13 mouse cellular contexts compared by ENCODE assay signal in the genomic region with DNA sequence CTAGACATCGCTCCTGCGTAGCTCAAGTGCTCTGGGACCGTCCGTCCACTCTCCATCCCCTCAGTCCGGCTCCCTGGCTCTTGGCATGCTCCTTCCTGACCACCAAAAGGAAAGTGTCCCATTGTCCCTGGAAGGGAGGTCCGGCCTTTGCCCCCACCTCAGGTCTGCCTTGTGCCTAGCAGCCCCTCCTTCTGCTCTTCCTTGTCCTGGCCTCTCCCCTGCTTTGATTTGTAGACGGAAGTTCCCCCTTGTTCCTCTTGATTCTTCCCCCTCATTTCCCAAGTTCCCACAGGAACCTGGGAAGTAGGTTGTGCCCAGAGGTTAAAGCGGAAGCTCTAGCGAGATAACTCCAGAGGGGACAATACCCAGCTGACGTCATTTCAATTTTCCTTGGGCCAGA.
DNase-seq lines count a peak whose midpoint lies in the region; ATAC-seq and TF ChIP-seq lines count a peak whose summit lies in the region.
"Had no signal": no experiment of that assay in that cellular context is flagged by ENCODE, and none has a peak within 500 bp of the region (broad histone marks: within the 10 kb centered on the region; RNA-seq: fewer than 3 reads in every experiment).

No protein-coding gene starts in this region.

- H3K4me3 ChIP-seq in heart, embryonic 10.5 days: no peak overlapping the region
- no peak overlapping the region for H3K4me3 ChIP-seq in liver, embryonic 14.5 days (ENCODE audit: insufficient read depth in 1 of 2, low read depth in 2 of 2, low read length in 2 of 2)
- no peak overlapping the region for H3K4me3 ChIP-seq in liver, embryonic 11.5 days (ENCODE audit: low read depth, low read length)
- H3K4me3 ChIP-seq: embryonic facial prominence, embryonic 15.5 days; forebrain, embryonic 15.5 days; midbrain, embryonic 13.5 days had no signal

- no peaks in the 10 kb centered on the region for H3K9me3 ChIP-seq in heart, embryonic 10.5 days
- no peaks in the 10 kb centered on the region for H3K9me3 ChIP-seq in liver, embryonic 14.5 days (ENCODE audit: control insufficient read depth, low read length)
- no peaks in the 10 kb centered on the region for H3K9me3 ChIP-seq in liver, embryonic 11.5 days (ENCODE audit: control insufficient read depth, low read length)
- H3K9me3 ChIP-seq: embryonic facial prominence, embryonic 15.5 days; forebrain, embryonic 15.5 days; midbrain, embryonic 13.5 days had no signal

- TF ChIP-seq EP300 in liver, embryonic 14.5 days (IDR thresholded peaks at IDR 0.05; ENCODE audit: low read depth): no peak

- WGBS in heart, embryonic 10.5 days: 63% methylated on average over 10 of the region's 10 CpGs
- 33% methylated on average over 10 of the region's 10 CpGs for WGBS in liver, embryonic 14.5 days (ENCODE audit: insufficient replicate concordance)
- 72% methylated on average over 10 of the region's 10 CpGs for WGBS in liver, embryonic 11.5 days

- peaks cover 41% of the 10 kb centered on the region for H3K36me3 ChIP-seq in heart, embryonic 10.5 days
- no peaks in the 10 kb centered on the region for H3K36me3 ChIP-seq in liver, embryonic 14.5 days (replicated peaks; ENCODE audit: control insufficient read depth, insufficient read depth, low read depth)
- H3K36me3 ChIP-seq in liver, embryonic 11.5 days (ENCODE audit: control insufficient read depth, insufficient read depth, low read length): no peaks in the 10 kb centered on the region; the same call in 1 of the 2 replicates
- H3K36me3 ChIP-seq: forebrain, embryonic 15.5 days had no signal

- no peak for TF ChIP-seq CTCF in liver, embryonic 14.5 days (IDR thresholded peaks at IDR 0.05; ENCODE audit: low read depth)

- DNase-seq in heart, adult 11 months: peak; percentile 96
- DNase-seq in heart, embryonic 10.5 days (ENCODE audit: low spot score): no peak
- no peak for DNase-seq in liver, embryonic 14.5 days (ENCODE audit: low read depth in 3 of 3, low spot score in 3 of 3)
- no peak for DNase-seq in liver, embryonic 11.5 days (ENCODE audit: low spot score)
- peak; percentile 39 for DNase-seq in heart, postnatal 4 days
- DNase-seq in lung, postnatal 25 days (ENCODE audit: low spot score): peak; percentile 25
- DNase-seq in thymus, adult 18-20 months: no peak
- DNase-seq in ovary, postnatal 36 days (ENCODE audit: low spot score): no peak
- DNase-seq: gastrocnemius, postnatal 10 days had no signal

- 0 out of 2 replicates have a peak, but pooled peaks have one; percentile 23 for ATAC-seq in liver, embryonic 14.5 days (ENCODE audit: insufficient read depth)
- ATAC-seq in liver, embryonic 11.5 days (replicated peaks; ENCODE audit: low FRiP score): no peak
- ATAC-seq: forebrain, embryonic 15.5 days; midbrain, embryonic 13.5 days had no signal

- no peaks in the 10 kb centered on the region for H3K27me3 ChIP-seq in heart, embryonic 10.5 days (ENCODE audit: insufficient read depth, poor library complexity, severe bottlenecking)
- H3K27me3 ChIP-seq in liver, embryonic 14.5 days (ENCODE audit: control insufficient read depth, insufficient read depth, low read length): no peaks in the 10 kb centered on the region
- H3K27me3 ChIP-seq in liver, embryonic 11.5 days (replicated peaks; ENCODE audit: control insufficient read depth, insufficient read depth, low read length): no peaks in the 10 kb centered on the region
- H3K27me3 ChIP-seq: embryonic facial prominence, embryonic 15.5 days; forebrain, embryonic 15.5 days; midbrain, embryonic 13.5 days had no signal

- H3K4me2 ChIP-seq in liver, embryonic 14.5 days (ENCODE audit: low read depth): no peak overlapping the region
- no peak overlapping the region for H3K4me2 ChIP-seq in liver, embryonic 11.5 days
- H3K4me2 ChIP-seq: embryonic facial prominence, embryonic 15.5 days; forebrain, embryonic 15.5 days; hindbrain, embryonic 14.5 days; midbrain, embryonic 13.5 days had no signal

- 0 out of 2 replicates have a peak, but pooled peaks cover 9% of the 10 kb centered on the region for H3K4me1 ChIP-seq in heart, embryonic 10.5 days
- H3K4me1 ChIP-seq in liver, embryonic 14.5 days (replicated peaks; ENCODE audit: control insufficient read depth in 2 of 2, insufficient read depth in 2 of 2, low read length in 1 of 2): peaks cover 0 to 7% of the 10 kb centered on the region in 2 experiments; a peak in 1 of 4 replicates
- 0 out of 2 replicates have a peak, but pooled peaks cover 2% of the 10 kb centered on the region for H3K4me1 ChIP-seq in liver, embryonic 11.5 days (replicated peaks; ENCODE audit: control insufficient read depth, insufficient read depth, low read length)

- no peak overlapping the region for H3K9ac ChIP-seq in liver, embryonic 14.5 days (replicated peaks)
- H3K9ac ChIP-seq in liver, embryonic 11.5 days (ENCODE audit: low read depth, low read length): no peak overlapping the region
- H3K9ac ChIP-seq: embryonic facial prominence, embryonic 15.5 days; forebrain, embryonic 15.5 days; hindbrain, embryonic 14.5 days; midbrain, embryonic 13.5 days had no signal

- no peak overlapping the region for H3K27ac ChIP-seq in heart, embryonic 10.5 days
- no peak overlapping the region for H3K27ac ChIP-seq in liver, embryonic 14.5 days
- H3K27ac ChIP-seq in liver, embryonic 11.5 days (ENCODE audit: low read depth, low read length): no peak overlapping the region
- H3K27ac ChIP-seq: embryonic facial prominence, embryonic 15.5 days; forebrain, embryonic 15.5 days; hindbrain, embryonic 14.5 days; midbrain, embryonic 13.5 days had no signal

Comparison
In these comparisons a context has a peak if more than half of its experiments do, and no peak if none do; other contexts are left out.
1. DNase-seq: peak in heart, adult 11 months (single experiment), heart, postnatal 4 days (single experiment) and lung, postnatal 25 days (single experiment); none in heart, embryonic 10.5 days (single experiment), liver, embryonic 14.5 days (0 of 3), liver, embryonic 11.5 days (single experiment), thymus, adult 18-20 months (0 of 2) and ovary, postnatal 36 days (single experiment).